Mouse (Mus musculus) midbrain, embryonic 13.5 days (tissue): ENCODE results near the gene Nisch. TPM values are rescaled to one million over a fixed set of nuclear protein-coding genes. Genes with fewer than 3 reads are reported as not detected.

Experiments
- ATAC-seq: fragments of 200-750 bp; cut with Nextera tagmentation; 2 replicates; pipeline ENCODE4 v1.8.0; 2017; ENCODE audit warnings: mild to moderate bottlenecking, moderate TSS enrichment, moderate library complexity
- H3K27ac ChIP-seq: fragments of 300-500 bp; sonication (generic); 2 replicates; pipeline ENCODE4 v1.5.1; 2015; ENCODE audit warnings: inconsistent platforms, mild to moderate bottlenecking, moderate library complexity
- H3K27me3 ChIP-seq: fragments of 300-500 bp; sonication (generic); 2 replicates; pipeline ENCODE4 v1.6.1; 2015; ENCODE audit warnings: mild to moderate bottlenecking, inconsistent platforms
- H3K36me3 ChIP-seq: fragments of 300-500 bp; sonication (generic); 2 replicates; pipeline ENCODE4 v1.6.1; 2015; ENCODE audit warnings: mild to moderate bottlenecking, inconsistent platforms
- H3K4me1 ChIP-seq: fragments of 300-500 bp; sonication (generic); replicated peaks from 2 replicates; pipeline ENCODE4 v1.6.1; 2015; ENCODE audit warnings: inconsistent platforms
- H3K4me2 ChIP-seq: fragments of 300-500 bp; sonication (generic); replicated peaks from 2 replicates; pipeline ENCODE4 v1.6.1; 2015; ENCODE audit warnings: moderate library complexity, mild to moderate bottlenecking, inconsistent platforms
- H3K4me3 ChIP-seq: fragments of 300-500 bp; sonication (generic); replicated peaks from 2 replicates; pipeline ENCODE4 v1.5.1; 2015; ENCODE audit warnings: mild to moderate bottlenecking, inconsistent platforms
- H3K9ac ChIP-seq: fragments of 300-500 bp; sonication (generic); replicated peaks from 2 replicates; pipeline ENCODE4 v1.6.1; 2015; ENCODE audit warnings: mild to moderate bottlenecking, inconsistent platforms
- H3K9me3 ChIP-seq: fragments of 300-500 bp; sonication (generic); 2 replicates; pipeline ENCODE4 v1.6.1; 2016; ENCODE audit warnings: mild to moderate bottlenecking, inconsistent platforms
- WGBS: fragments of 180-500 bp; shearing (Covaris S2); methylation state at CpG from one replicate; pipeline ENCODE4 v1.1.7; 2015; 5-methylcytosine and 5-hydroxymethylcytosine counted together
- polyA plus RNA-seq: library from polyadenylated mRNA; unstranded; fragments of >200 nt; fragmentation: Nextera tagmentation; extraction: Ambion mirVana; gene quantifications from 2 replicates; pipeline ENCODE4 v1.2.1, GENCODE M21; 2015

Gene Nisch
- 354 and 385 TPM in 2 replicates for polyA plus RNA-seq

- no peak for ATAC-seq
- Histone ChIP-seq H3K4me2 (peak within 1 kb of the TSS; percentile 12; the same call in 1 of the 2 replicates), H3K27me3 (no peaks in the 10 kb centered on the region)
Measured at GRCm38 (mm10) chr14:31216846-31217245, at the start of gene Nisch. Nisch (minus strand) TSS chr14:31216946.

GRCm38 (mm10) chr14:31260932-31261331, 44.2 kb upstream of the Nisch start:
- Histone ChIP-seq H3K4me3 (no peak overlapping the region), H3K9ac (no peak overlapping the region), H3K27me3 (no peaks in the 10 kb centered on the region), H3K27ac (no peak overlapping the region), H3K36me3 (peaks cover 76% of the 10 kb centered on the region), H3K9me3 (no peaks in the 10 kb centered on the region), H3K4me2 (no peak overlapping the region), H3K4me1 (no peaks in the 10 kb centered on the region)
- ATAC-seq: no peak
- WGBS: 95% methylated on average over 9 of the region's 9 CpGs

More at GRCm38 (mm10) chr14:31216846-31217245, at the start of gene Nisch:
- WGBS: 45% methylated on average over 2 of the region's 2 CpGs
- peaks cover 17% of the 10 kb centered on the region for H3K4me1 ChIP-seq
- no peaks in the 10 kb centered on the region for H3K9me3 ChIP-seq
- H3K36me3 ChIP-seq: no peaks in the 10 kb centered on the region
- H3K4me3 ChIP-seq: no peak within 1 kb of the TSS
- H3K27ac ChIP-seq: peak within 1 kb of the TSS; percentile 30; the same call in 1 of the 2 replicates
- H3K9ac ChIP-seq: peak within 1 kb of the TSS; percentile 41; the same call in 1 of the 2 replicates

GRCm38 (mm10) chr14:31260374-31260773, 43.6 kb upstream of the Nisch start:
- 97% methylated on average over 4 of the region's 4 CpGs for WGBS

GRCm38 (mm10) chr14:31258476-31259050, 41.8 kb upstream of the Nisch start:
- H3K27ac ChIP-seq: no peak overlapping the region
- 95% methylated on average over 14 of the region's 14 CpGs for WGBS
- H3K9me3 ChIP-seq: no peaks in the 10 kb centered on the region
- no peak overlapping the region for H3K9ac ChIP-seq
- no peak overlapping the region for H3K4me2 ChIP-seq
- peaks cover 98% of the 10 kb centered on the region for H3K36me3 ChIP-seq
- H3K4me3 ChIP-seq: no peak overlapping the region
- no peaks in the 10 kb centered on the region for H3K27me3 ChIP-seq
- no peaks in the 10 kb centered on the region for H3K4me1 ChIP-seq
- no peak for ATAC-seq

More at GRCm38 (mm10) chr14:31260374-31260773, 43.6 kb upstream of the Nisch start:
- Histone ChIP-seq H3K4me3 (no peak overlapping the region), H3K27me3 (no peaks in the 10 kb centered on the region), H3K9me3 (no peaks in the 10 kb centered on the region), H3K4me1 (no peaks in the 10 kb centered on the region), H3K9ac (no peak overlapping the region), H3K27ac (no peak overlapping the region), H3K36me3 (peaks cover 81% of the 10 kb centered on the region), H3K4me2 (no peak overlapping the region)
- ATAC-seq: no peak

GRCm38 (mm10) chr14:31252091-31252490, 35.3 kb upstream of the Nisch start:
- Histone ChIP-seq H3K4me2 (peak overlapping the region; percentile 86), H3K9ac (peak overlapping the region; percentile 98), H3K4me3 (peak overlapping the region; percentile 86), H3K36me3 (peaks cover 43% of the 10 kb centered on the region), H3K27ac (0 out of 2 replicates have a peak overlapping the region, but pooled peaks have one; percentile 93), H3K9me3 (no peaks in the 10 kb centered on the region), H3K27me3 (no peaks in the 10 kb centered on the region), H3K4me1 (peaks cover 19% of the 10 kb centered on the region)
- WGBS: 91% methylated on average over 5 of the region's 5 CpGs
- ATAC-seq: no peak

GRCm38 (mm10) chr14:31251626-31252025, 34.9 kb upstream of the Nisch start:
- WGBS: 2% methylated on average over 18 of the region's 18 CpGs
- H3K9me3 ChIP-seq: no peaks in the 10 kb centered on the region
- peak overlapping the region; percentile 86 for H3K4me3 ChIP-seq
- peak overlapping the region; percentile 86 for H3K4me2 ChIP-seq
- H3K27ac ChIP-seq: peak overlapping the region; percentile 93; the same call in 1 of the 2 replicates
- ATAC-seq: no peak; the same call in 1 of the 2 replicates
- H3K4me1 ChIP-seq: peaks cover 19% of the 10 kb centered on the region
- H3K36me3 ChIP-seq: peaks cover 38% of the 10 kb centered on the region
- H3K9ac ChIP-seq: peak overlapping the region; percentile 98
- no peaks in the 10 kb centered on the region for H3K27me3 ChIP-seq

GRCm38 (mm10) chr14:31251084-31251604, 34.4 kb upstream of the Nisch start, which contains the start of the genes Phf7 and Bap1:
Phf7 (minus strand) TSS chr14:31251317.
Bap1 (plus strand) TSS chr14:31251450.
- ATAC-seq: peak; percentile 93
- H3K4me1 ChIP-seq: peaks cover 19% of the 10 kb centered on the region

GRCm38 (mm10) chr14:31250222-31251083, 33.7 kb upstream of the Nisch start:
- H3K9me3 ChIP-seq: no peaks in the 10 kb centered on the region
- ATAC-seq: peak; percentile 22
- H3K4me3 ChIP-seq: peak overlapping the region; percentile 86
- peaks cover 27% of the 10 kb centered on the region for H3K36me3 ChIP-seq
- peak overlapping the region; percentile 98 for H3K9ac ChIP-seq
- 20% methylated on average over 38 of the region's 38 CpGs for WGBS
- H3K27ac ChIP-seq: peak overlapping the region; percentile 93
- H3K4me2 ChIP-seq: peak overlapping the region; percentile 86
- peaks cover 19% of the 10 kb centered on the region for H3K4me1 ChIP-seq
- no peaks in the 10 kb centered on the region for H3K27me3 ChIP-seq

More at GRCm38 (mm10) chr14:31251084-31251604, 34.4 kb upstream of the Nisch start, which contains the start of the genes Phf7 and Bap1:
- Histone ChIP-seq H3K9ac (peak within 1 kb of the TSS; percentile 98), H3K27ac (peak within 1 kb of the TSS; percentile 93), H3K4me3 (peak within 1 kb of the TSS; percentile 86), H3K36me3 (peaks cover 34% of the 10 kb centered on the region), H3K27me3 (no peaks in the 10 kb centered on the region), H3K9me3 (no peaks in the 10 kb centered on the region), H3K4me2 (peak within 1 kb of the TSS; percentile 86)
- WGBS: under 1% methylated on average over 75 of the region's 75 CpGs

- Histone ChIP-seq H3K9me3 (no peaks in the 10 kb centered on the region), H3K4me1 (peaks cover 19% of the 10 kb centered on the region), H3K9ac (no peak overlapping the region), H3K4me2 (no peak overlapping the region), H3K27ac (no peak overlapping the region), H3K4me3 (no peak overlapping the region), H3K36me3 (peaks cover 6% of the 10 kb centered on the region), H3K27me3 (no peaks in the 10 kb centered on the region)
- WGBS: 95% methylated on average over 6 of the region's 6 CpGs
- no peak for ATAC-seq
Measured at GRCm38 (mm10) chr14:31248396-31248795, 31.6 kb upstream of the Nisch start.

- Histone ChIP-seq H3K27me3 (no peaks in the 10 kb centered on the region), H3K9me3 (no peaks in the 10 kb centered on the region), H3K36me3 (no peaks in the 10 kb centered on the region), H3K4me2 (no peak overlapping the region), H3K27ac (no peak overlapping the region), H3K4me3 (no peak overlapping the region), H3K4me1 (peaks cover 5% of the 10 kb centered on the region), H3K9ac (no peak overlapping the region; the same call in 1 of the 2 replicates)
- 91% methylated on average over 1 of the region's 1 CpGs for WGBS
- ATAC-seq: no peak
Measured at GRCm38 (mm10) chr14:31245946-31246345, 29.2 kb upstream of the Nisch start.

- WGBS: 80% methylated on average over 1 of the region's 1 CpGs
- H3K9ac ChIP-seq: no peak overlapping the region
- no peak overlapping the region for H3K27ac ChIP-seq
- no peaks in the 10 kb centered on the region for H3K36me3 ChIP-seq
- H3K4me3 ChIP-seq: no peak overlapping the region
- no peak overlapping the region for H3K4me2 ChIP-seq
- H3K27me3 ChIP-seq: no peaks in the 10 kb centered on the region
- H3K9me3 ChIP-seq: no peaks in the 10 kb centered on the region
- ATAC-seq: no peak
- no peaks in the 10 kb centered on the region for H3K4me1 ChIP-seq
Measured at GRCm38 (mm10) chr14:31244777-31245176, 28.0 kb upstream of the Nisch start.
